Mouse (Mus musculus): ENCODE measurements at regions not wholly inside any gene's neighbourhood (a gene's known extent, or its start where the extent isn't known, plus 50 kb on each side); places are given as distances from the start of the nearest gene placed in this dataset.

DNA sequence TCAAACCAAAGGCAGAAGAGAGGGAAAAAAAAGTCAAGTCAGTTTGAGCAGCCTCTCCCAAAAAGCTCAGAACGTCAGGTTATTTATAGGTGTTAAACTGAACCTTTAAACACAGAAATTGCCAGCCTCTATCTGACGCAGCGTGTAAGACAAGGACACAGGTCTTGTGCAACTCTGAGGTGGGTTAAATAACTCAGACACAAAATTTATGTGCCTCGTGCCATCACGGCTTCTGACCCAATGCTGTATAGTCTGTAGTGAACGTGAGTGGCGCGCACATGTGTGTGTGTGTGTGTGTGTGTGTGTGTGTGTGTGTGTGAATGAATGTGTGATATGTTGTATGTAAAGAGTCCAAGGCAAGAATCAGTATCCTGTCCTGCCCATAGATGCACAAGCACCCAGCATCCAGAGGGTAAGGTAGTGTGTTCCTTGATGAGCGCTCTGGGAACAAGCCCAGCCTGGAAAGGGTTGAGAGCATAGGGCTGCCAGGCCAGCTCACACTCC lies 172.8 kb downstream of the Efnb2 start:
- TF ChIP-seq EP300 (IDR thresholded peaks at IDR 0.05) (no peak), CTCF (IDR thresholded peaks at IDR 0.05) (no peak)

Measured in lung, postnatal 0 days (tissue).